ENCODE assay signal across 12 mouse cellular contexts in the genomic region with DNA sequence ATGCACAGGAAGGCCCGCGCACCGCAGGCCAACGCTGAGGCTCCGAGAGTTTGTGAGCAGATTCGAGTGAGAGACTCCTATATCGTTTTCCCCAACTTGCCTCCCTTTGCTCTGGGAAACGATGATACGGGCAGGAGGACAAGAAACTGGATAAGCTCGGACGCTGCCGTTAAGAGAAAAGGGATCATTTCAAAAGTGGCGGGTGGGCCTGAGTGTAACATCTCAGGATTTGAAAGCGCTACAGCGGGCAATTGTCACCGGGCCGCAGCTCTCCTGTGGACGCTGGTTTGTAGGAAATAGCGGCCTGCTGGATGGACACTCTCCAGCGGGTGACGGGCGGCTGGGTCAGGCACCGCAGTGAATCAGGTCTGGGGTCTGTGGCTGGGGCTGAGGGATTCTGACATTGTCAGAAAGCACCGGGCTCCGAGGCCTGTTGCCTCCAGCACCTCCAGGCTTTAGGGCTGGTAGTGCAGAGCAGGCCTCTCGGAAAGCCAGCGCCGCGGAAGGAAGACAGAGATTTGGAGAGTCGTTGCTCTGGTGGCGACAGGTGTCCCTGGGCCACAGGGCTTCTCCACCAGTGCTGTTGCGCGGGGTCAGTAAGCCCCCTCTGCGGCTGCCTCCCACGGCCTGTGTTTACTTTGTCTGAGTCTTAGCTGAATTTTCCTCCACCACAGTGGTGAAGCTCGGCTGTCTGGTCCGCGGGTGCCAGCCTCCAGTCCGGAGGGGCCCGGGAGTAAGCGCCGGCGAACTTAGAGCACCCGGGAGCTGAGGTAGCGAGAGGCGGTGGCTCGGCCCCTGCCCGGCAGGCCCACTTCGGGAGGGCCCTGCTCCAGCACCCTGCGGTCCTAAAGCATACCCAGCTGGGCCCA. TPM values are rescaled to one million over a fixed set of nuclear protein-coding genes. Genes with fewer than 3 reads are reported as not detected.
DNase-seq lines count a peak whose midpoint lies in the region; ATAC-seq and TF ChIP-seq lines count a peak whose summit lies in the region.
"Had no signal": no experiment of that assay in that cellular context is flagged by ENCODE, and none has a peak within 500 bp of the region (broad histone marks: within the 10 kb centered on the region; RNA-seq: fewer than 3 reads in every experiment).

No protein-coding gene starts in this region.

- no peak for TF ChIP-seq EP300 in heart, postnatal 0 days (IDR thresholded peaks at IDR 0.05; ENCODE audit: low read depth)

- H3K27ac ChIP-seq in heart, embryonic 13.5 days (replicated peaks): no peak overlapping the region
- no peak overlapping the region for H3K27ac ChIP-seq in midbrain, embryonic 11.5 days (ENCODE audit: low read depth, low read length)
- no peak overlapping the region for H3K27ac ChIP-seq in midbrain, embryonic 15.5 days
- H3K27ac ChIP-seq in heart, postnatal 0 days (ENCODE audit: low read depth): no peak overlapping the region
- no peak overlapping the region for H3K27ac ChIP-seq in stomach, embryonic 15.5 days

- no peak for TF ChIP-seq CTCF in heart, postnatal 0 days (IDR thresholded peaks at IDR 0.05; ENCODE audit: low read depth)

- no peaks in the 10 kb centered on the region for H3K9me3 ChIP-seq in heart, embryonic 13.5 days
- no peaks in the 10 kb centered on the region for H3K9me3 ChIP-seq in midbrain, embryonic 11.5 days (ENCODE audit: control insufficient read depth, low read length)
- H3K9me3 ChIP-seq in midbrain, embryonic 15.5 days: no peaks in the 10 kb centered on the region
- no peaks in the 10 kb centered on the region for H3K9me3 ChIP-seq in heart, postnatal 0 days (replicated peaks; ENCODE audit: control insufficient read depth, low read length)
- no peaks in the 10 kb centered on the region for H3K9me3 ChIP-seq in stomach, embryonic 15.5 days

- no peak for DNase-seq in heart, adult 8-10 months (ENCODE audit: low spot score)
- peak; percentile 97 for DNase-seq in midbrain, embryonic 11.5 days (ENCODE audit: low spot score, missing footprints)
- DNase-seq in heart, postnatal 0 days (ENCODE audit: low spot score): no peak
- no peak for DNase-seq in left cerebral cortex, postnatal 10 days (ENCODE audit: extremely low spot score in 1 of 2, low spot score in 2 of 2)
- DNase-seq in c-Kit-positive CD71-positive TER-119-positive erythroid progenitor cells, embryonic 14.5 days (ENCODE audit: low spot score): no peak

- H3K4me3 ChIP-seq in heart, embryonic 13.5 days: peak overlapping the region; percentile 26
- H3K4me3 ChIP-seq in midbrain, embryonic 11.5 days (ENCODE audit: low read depth, low read length): peak overlapping the region; percentile 27
- H3K4me3 ChIP-seq in midbrain, embryonic 15.5 days: no peak overlapping the region
- H3K4me3 ChIP-seq in heart, postnatal 0 days (ENCODE audit: low read depth, low read length): peak overlapping the region; percentile 24
- peak overlapping the region; percentile 8 for H3K4me3 ChIP-seq in stomach, embryonic 15.5 days (replicated peaks)
- H3K4me3 ChIP-seq: erythroblast, embryonic 14.5 days had no signal

- ATAC-seq in heart, embryonic 13.5 days (ENCODE audit: extremely low read depth, insufficient number of reproducible peaks, low FRiP score, low TSS enrichment): no peak
- ATAC-seq in midbrain, embryonic 11.5 days (ENCODE audit: low FRiP score): no peak
- ATAC-seq in midbrain, embryonic 15.5 days (replicated peaks): no peak
- no peak for ATAC-seq in heart, postnatal 0 days (ENCODE audit: insufficient read depth, low read depth)
- ATAC-seq in stomach, embryonic 15.5 days (ENCODE audit: insufficient read depth, low FRiP score, low read depth): 0 out of 2 replicates have a peak, but pooled peaks have one; percentile 21

- intact Hi-C loops in left cerebral cortex, postnatal 10 days (cut with DNase I): loop anchor here (10.0 kb wide), 1 partner anchor 168 kb away; no protein-coding TSS in a partner anchor

- 2% methylated on average over 50 of the region's 50 CpGs for WGBS in heart, embryonic 13.5 days
- 1% methylated on average over 50 of the region's 50 CpGs for WGBS in midbrain, embryonic 11.5 days
- under 1% methylated on average over 50 of the region's 50 CpGs for WGBS in midbrain, embryonic 15.5 days
- 5% methylated on average over 50 of the region's 50 CpGs for WGBS in heart, postnatal 0 days
- WGBS in stomach, embryonic 15.5 days: 7% methylated on average over 50 of the region's 50 CpGs

- H3K4me2 ChIP-seq in heart, embryonic 13.5 days: peak overlapping the region; percentile 38
- peak overlapping the region; percentile 34 for H3K4me2 ChIP-seq in midbrain, embryonic 11.5 days
- no peak overlapping the region for H3K4me2 ChIP-seq in midbrain, embryonic 15.5 days
- H3K4me2 ChIP-seq in heart, postnatal 0 days (ENCODE audit: low read depth, low read length): peak overlapping the region; percentile 21
- peak overlapping the region; percentile 10; the same call in 1 of the 2 replicates for H3K4me2 ChIP-seq in stomach, embryonic 15.5 days

- peak overlapping the region; percentile 15; the same call in 1 of the 2 replicates for H3K9ac ChIP-seq in heart, embryonic 13.5 days
- peak overlapping the region; percentile 41 for H3K9ac ChIP-seq in midbrain, embryonic 11.5 days (ENCODE audit: low read length)
- H3K9ac ChIP-seq in midbrain, embryonic 15.5 days: no peak overlapping the region
- H3K9ac ChIP-seq in heart, postnatal 0 days (replicated peaks; ENCODE audit: low read depth, low read length): no peak overlapping the region
- H3K9ac ChIP-seq in stomach, embryonic 15.5 days: no peak overlapping the region

- H3K4me1 ChIP-seq in heart, embryonic 13.5 days: peaks cover 31% of the 10 kb centered on the region
- H3K4me1 ChIP-seq in midbrain, embryonic 11.5 days (ENCODE audit: control insufficient read depth, insufficient read depth, low read length): peaks cover 16% of the 10 kb centered on the region
- peaks cover 19% of the 10 kb centered on the region for H3K4me1 ChIP-seq in midbrain, embryonic 15.5 days
- peaks cover 4% of the 10 kb centered on the region; the same call in 1 of the 2 replicates for H3K4me1 ChIP-seq in heart, postnatal 0 days (ENCODE audit: control insufficient read depth, insufficient read depth)
- peaks cover 27% of the 10 kb centered on the region for H3K4me1 ChIP-seq in stomach, embryonic 15.5 days

- no peaks in the 10 kb centered on the region for H3K36me3 ChIP-seq in heart, embryonic 13.5 days
- H3K36me3 ChIP-seq in midbrain, embryonic 11.5 days (ENCODE audit: control insufficient read depth, insufficient read depth, low read length): no peaks in the 10 kb centered on the region
- no peaks in the 10 kb centered on the region for H3K36me3 ChIP-seq in midbrain, embryonic 15.5 days (replicated peaks)
- no peaks in the 10 kb centered on the region for H3K36me3 ChIP-seq in heart, postnatal 0 days (replicated peaks; ENCODE audit: control insufficient read depth, insufficient read depth, low read length)
- no peaks in the 10 kb centered on the region for H3K36me3 ChIP-seq in stomach, embryonic 15.5 days
- H3K36me3 ChIP-seq: G1E had no signal

- H3K27me3 ChIP-seq in heart, embryonic 13.5 days (replicated peaks): peaks cover 98% of the 10 kb centered on the region
- peaks cover 97% of the 10 kb centered on the region for H3K27me3 ChIP-seq in midbrain, embryonic 11.5 days (ENCODE audit: control insufficient read depth, insufficient read depth, low read length)
- H3K27me3 ChIP-seq in midbrain, embryonic 15.5 days (replicated peaks): peaks cover 87% of the 10 kb centered on the region
- H3K27me3 ChIP-seq in heart, postnatal 0 days (ENCODE audit: control insufficient read depth, insufficient read depth, low read length): peaks cover 100% of the 10 kb centered on the region
- peaks cover 96% of the 10 kb centered on the region for H3K27me3 ChIP-seq in stomach, embryonic 15.5 days (replicated peaks)

RNA-seq across cellular contexts. Expression of a gene that starts 2.2 kb away (rescaled TPM):
- polyA plus RNA-seq in heart, embryonic 13.5 days (2015; fragmentation: Nextera tagmentation; extraction: Ambion mirVana): 0.07 and 0.08 TPM in 2 replicates
- under 1 TPM in 1 of 4 experiments, not detected in 3; 0.06 TPM for total RNA-seq in heart, adult 8-10 months (2022)
- 1.8 and 2.3 TPM in 2 replicates for polyA plus RNA-seq in midbrain, embryonic 11.5 days (2014; fragmentation: Nextera tagmentation; extraction: Ambion mirVana)
- polyA plus RNA-seq in midbrain, embryonic 15.5 days (2015; fragmentation: Nextera tagmentation; extraction: Ambion mirVana): 0.06 and 0.25 TPM in 2 replicates
- not detected in 2 replicates for total RNA-seq in heart, postnatal 0 days (2014; rRNA removed; ENCODE audit: low replicate concordance)
- 0.03 TPM in 1 of 2 replicates, not detected in the other for polyA plus RNA-seq in heart, postnatal 0 days (2015; fragmentation: Nextera tagmentation; extraction: Ambion mirVana)
- 0.31 TPM in 2 replicates for polyA plus RNA-seq in stomach, embryonic 15.5 days (2015; fragmentation: Nextera tagmentation; extraction: Ambion mirVana)
- total RNA-seq in left cerebral cortex, postnatal 10 days (2021): under 1 TPM in 1 of 2 experiments, not detected in 1; 0.41 TPM
- total RNA-seq: G1E; hematopoietic stem cell, adult 5-6 weeks; liver, adult 2 months had no signal
- polyA plus RNA-seq: erythroblast, embryonic 14.5 days; G1E; liver, adult 2 months had no signal

Comparison
In these comparisons a context has a peak if more than half of its experiments do, and no peak if none do; other contexts are left out.
1. H3K9ac ChIP-seq: peak in heart, embryonic 13.5 days (single experiment) and midbrain, embryonic 11.5 days (single experiment); none in midbrain, embryonic 15.5 days (single experiment), heart, postnatal 0 days (single experiment) and stomach, embryonic 15.5 days (single experiment).